Mouse (Mus musculus): Measurements from ENCODE around the gene Mettl7a2.

- TF ChIP-seq CTCF (IDR thresholded peaks at IDR 0.05; ENCODE audit: low read depth), result no peak
- TF ChIP-seq EP300 (IDR thresholded peaks at IDR 0.05; ENCODE audit: low read depth), result no peak
Observed at GRCm38 (mm10) chr15:100403318-100404000, 50.5 kb downstream of the Mettl7a2 start.

Measured in liver, embryonic 14.5 days (tissue).